Mouse (Mus musculus): ENCODE results near the gene Aes. TPM values are rescaled to one million over a fixed set of nuclear protein-coding genes. Genes with fewer than 3 reads are reported as not detected.

Aes gene
- polyA plus RNA-seq, 1 experiment, result 877 TPM

DNA sequence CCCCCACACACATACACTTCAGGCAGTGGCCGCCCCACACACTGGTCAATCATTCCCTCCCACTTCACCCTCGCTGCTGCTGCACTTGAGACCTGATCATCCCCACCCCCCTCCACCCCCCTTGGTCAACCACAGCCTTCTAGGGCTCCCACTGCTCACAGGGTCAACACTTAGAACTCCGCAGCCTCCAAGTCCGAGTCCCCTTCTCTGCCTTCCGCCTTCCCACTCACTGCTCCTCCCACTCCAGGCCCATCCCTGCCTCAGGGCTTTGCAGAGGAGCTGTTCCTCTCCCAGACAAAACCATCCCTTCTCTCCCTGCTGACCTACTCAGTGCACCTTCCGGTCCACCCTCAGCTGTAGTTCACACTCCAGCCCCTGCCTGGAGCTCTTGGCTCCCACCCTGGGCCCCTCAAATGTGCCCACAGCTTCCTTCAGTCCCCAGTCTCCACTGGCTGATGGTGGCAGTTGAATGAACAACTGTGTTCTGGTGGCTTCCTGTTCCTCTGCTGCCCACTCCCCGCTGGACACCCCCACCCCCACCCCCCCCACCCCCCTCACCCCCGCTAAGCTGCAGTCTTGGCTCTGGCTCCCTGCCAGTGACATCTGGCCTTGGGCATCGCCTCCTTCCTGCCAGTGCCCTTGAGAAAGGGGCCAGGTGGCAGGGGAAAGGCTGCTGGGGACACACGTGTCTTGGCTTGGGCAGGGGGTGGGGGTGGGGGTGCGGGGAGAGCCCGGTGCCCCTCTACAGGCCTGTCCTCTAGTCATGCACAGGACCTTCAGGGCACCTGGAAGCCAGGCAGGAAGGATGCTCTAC, 38.1 kb downstream of the Aes start:
- no peak for DNase-seq (ENCODE audit: low read depth)

DNA sequence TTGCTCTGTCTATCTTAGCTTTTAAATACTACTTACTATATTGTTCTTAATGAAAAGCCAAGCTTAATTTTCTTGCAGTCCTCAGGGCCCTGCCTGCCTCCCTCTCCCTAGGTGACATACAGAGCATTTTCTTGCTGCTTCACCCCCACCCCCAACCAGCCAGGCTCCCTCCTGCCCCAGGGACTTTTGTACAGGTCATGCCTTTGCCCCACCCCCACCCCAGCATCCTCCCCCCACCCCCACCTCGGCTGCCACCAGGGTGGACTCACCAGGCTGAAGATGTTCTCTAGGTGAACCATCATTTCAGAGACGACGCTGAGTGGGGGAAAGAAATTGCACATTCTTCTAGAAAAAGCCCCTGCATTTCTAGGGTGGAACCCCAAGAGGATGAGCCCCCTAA, 39.1 kb downstream of the Aes start:
- no peak for DNase-seq (ENCODE audit: low read depth)

DNA sequence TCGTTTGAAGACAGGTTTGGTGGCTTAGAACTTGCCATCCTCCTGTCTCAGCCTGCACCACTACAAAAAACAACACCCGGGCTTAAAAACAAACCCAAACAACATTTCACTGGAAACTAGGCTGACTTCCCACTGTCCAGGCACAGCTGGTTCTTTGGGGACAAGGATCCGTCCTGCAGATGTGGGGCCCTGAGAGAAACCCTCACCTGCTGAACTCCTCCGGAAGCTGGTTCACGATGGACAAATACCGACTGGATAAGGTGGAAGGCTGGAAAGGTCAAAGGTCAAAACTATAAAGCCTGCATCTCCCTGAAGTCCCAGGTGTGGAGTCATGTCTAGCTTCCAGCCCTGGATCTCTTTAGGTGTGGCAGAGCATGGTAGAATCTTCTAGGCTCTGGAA, 39.6 kb downstream of the Aes start:
- no peak for DNase-seq (ENCODE audit: low read depth)

DNA sequence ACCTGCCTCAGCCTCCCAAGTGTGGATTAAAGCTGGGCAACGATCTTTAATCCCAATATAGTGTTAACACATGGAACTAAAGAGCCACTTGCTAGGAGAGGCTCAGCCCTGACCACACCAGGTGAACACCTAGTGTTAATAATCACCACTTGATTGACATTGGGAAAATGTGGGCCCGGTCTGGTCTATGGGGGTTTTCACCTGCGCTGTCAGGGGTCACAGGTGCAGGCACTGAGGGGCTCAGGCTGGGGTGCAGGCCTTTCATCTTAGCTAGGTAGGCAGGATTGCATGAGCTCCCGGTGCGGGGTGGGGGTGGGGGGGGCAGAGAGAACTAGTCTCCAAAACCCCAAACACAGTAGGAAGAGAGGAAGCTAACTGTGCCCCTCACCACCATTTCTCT, 40.3 kb downstream of the Aes start:
- no peak for DNase-seq (ENCODE audit: low read depth)

DNA sequence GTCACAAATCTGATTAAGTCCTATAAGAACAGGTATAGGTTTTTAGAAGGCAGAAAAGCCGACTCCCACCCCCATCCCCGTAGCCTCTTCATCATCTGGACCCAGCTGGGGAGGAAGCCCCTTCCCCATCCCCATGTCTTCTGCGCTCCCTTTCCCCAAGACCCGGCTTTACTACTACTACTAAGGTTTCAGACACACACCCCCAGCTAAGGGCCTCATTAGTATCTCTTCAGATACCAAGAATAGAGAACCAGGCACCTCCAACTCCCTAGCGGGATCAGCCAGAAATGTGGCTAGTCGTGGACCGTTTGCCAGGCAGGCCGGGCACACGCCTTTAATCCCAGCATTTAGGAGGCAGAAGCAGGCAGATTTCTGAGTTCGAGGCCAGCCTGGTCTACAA, 40.8 kb downstream of the Aes start:
- DNase-seq (ENCODE audit: low read depth), result no peak

DNA sequence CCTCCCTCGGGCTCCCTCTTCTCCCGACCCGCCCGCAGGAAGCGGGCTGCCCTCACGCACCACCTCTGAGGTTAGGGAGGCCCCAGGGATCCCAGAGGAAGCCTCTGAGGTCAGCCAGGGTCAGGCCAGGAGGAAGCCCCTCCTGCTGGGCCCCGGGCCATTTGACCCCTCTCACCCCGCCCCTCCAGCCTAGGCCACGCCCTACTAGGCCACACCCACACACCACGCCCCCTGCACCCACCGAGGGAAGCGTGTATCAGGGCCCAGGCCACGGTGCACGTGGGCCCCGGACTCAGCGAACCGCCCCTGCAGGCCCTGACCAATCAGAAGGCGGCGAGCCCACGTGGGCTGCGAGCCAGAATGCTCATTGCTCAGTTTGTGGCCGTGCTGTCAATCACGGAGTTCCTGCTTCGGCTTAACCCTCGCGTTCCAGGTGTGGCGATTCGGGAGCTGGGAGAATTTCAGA, 41.5 kb downstream of the Aes start, which contains the start of gene Tle6:
Gene Tle6, minus strand, starts transcription at position 336 of the 466 bp plus-strand sequence.
- DNase-seq (ENCODE audit: low read depth), result peak; percentile 54

DNA sequence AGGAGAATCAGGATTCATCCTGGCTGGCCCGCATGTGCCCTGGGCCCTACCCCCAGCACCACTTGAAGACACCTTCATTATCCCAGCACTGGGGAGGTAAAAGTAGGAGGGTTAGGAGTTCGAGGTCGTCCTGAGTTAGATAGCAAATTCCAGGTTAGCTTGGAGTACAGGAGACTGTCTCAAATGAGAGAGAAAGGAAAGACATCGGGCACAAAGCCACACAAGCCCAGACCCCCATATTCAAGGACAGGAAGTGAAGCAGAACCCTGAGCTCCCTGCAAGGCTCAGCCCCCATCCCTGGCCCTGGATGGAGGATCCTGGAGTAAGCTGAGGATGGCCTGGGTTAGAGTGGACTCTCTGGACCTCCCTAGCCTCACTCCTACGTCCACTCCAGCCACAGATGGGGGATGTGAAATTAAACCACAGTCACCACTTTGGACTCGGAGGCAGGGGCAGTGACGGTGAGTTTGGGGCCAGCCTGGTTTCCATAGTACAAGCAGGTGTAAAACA, 42.2 kb downstream of the Aes start:
- DNase-seq (ENCODE audit: low read depth), result no peak

DNA sequence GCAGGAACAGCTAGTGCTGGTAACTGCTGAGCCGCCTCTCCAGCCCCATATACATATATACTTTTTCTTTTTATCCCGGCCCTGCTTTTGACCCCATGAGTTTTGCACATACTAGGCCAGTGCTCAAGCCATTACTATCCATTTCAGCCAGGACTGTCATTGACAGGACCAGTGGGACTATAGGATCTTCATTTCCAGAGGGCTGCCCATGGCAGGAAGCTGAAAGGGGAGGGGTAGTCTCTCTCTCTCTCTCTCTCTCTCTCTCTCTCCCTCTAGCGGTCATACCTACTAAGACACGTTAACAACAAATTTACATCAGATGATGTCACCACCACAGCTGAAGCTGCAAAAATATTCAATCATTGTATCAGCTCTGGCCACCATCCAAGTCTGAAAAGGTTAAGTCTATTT, 43.5 kb downstream of the Aes start:
- DNase-seq (ENCODE audit: low read depth), result no peak

DNA sequence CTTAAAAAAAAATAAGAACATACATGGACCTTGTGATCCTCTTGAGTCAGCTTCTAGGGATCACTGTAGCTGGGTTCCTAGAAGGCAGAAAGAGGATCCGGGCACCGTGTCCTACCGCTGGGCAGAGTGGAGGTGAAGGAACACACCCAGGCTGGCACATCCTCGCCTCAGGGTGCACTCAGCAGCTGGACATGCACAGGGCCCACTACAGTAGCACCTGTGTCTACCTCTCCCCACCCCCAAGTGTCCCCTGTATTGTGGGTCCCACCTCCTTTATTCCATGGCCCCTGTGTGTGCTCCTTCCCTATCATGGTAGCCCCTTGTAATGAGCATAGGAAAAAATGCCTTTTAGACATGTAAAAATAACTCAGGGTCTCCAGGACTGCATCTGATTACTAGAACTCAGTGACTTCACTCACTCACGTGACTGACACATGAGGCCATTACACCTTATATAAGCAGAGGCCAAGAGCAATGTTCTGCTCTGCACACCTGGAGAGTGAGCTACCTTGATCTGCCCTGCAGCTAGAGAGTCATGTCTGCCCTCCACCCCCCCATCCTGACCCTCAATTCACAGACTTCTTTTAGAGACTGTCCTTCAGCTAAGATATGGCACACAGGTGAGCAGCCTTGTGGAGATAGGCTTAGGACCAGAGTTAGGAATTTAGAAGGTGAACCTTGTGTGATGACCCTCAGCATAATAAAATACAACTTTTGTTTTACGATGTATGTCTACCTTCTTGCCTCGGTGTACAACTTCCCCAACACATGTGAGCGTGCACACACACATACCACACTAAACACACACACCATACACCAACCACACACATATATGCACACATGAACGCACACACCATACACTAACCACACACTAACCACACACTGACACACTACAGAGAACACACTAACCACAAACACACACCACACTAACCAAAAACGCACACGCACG, 45.0 kb downstream of the Aes start:
- DNase-seq (ENCODE audit: low read depth), result no peak

DNA sequence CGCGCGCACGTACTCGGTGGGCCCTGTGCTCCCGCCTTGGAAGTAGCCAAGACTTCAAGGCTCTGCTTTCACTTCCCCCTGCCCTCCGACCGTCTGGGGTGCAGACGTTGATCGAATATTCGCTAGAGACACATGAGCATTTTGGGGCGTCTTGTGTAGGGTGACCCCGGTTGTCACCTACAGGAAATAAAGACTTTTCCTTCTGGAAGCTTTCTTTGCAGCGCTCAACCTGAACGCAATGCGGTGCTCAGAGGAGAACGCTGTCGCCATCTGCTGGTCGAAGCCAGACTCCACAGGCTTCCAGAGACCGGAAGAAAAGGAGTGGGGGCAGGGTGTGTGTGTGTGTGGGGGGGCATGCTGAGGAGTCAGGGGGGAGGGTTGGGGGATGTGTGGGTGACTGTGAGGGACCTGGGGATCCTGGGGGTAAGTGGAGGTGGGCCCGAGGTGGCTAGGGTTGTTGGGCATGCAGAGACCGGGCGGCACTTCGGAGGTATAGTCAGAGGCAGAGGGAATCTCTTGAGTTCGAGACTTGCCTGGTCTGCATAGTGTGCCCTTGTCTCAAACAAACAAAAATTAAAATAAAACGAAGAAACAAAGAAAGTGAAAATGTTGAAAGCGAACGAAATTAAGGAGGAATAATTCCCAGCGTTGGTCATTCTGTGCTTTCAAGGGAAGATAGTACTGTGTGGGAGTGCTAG, 45.8 kb downstream of the Aes start:
- no peak for DNase-seq (ENCODE audit: low read depth)

DNA sequence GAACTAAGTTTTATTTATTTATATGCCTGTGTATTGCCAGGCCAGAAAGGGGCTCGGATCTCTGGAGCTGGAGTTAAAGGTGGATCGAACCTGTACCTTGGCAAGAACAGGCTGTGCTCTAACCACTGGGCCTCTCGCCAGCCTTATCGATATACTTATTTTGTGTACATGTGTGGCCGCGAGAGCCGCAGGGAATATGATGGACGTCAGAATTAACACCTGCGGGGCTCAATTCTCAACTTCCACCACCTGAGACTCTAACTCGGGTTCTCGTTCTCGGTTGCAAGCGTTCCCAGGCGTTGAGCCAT, 46.3 kb downstream of the Aes start:
- no peak for DNase-seq (ENCODE audit: low read depth)

DNA sequence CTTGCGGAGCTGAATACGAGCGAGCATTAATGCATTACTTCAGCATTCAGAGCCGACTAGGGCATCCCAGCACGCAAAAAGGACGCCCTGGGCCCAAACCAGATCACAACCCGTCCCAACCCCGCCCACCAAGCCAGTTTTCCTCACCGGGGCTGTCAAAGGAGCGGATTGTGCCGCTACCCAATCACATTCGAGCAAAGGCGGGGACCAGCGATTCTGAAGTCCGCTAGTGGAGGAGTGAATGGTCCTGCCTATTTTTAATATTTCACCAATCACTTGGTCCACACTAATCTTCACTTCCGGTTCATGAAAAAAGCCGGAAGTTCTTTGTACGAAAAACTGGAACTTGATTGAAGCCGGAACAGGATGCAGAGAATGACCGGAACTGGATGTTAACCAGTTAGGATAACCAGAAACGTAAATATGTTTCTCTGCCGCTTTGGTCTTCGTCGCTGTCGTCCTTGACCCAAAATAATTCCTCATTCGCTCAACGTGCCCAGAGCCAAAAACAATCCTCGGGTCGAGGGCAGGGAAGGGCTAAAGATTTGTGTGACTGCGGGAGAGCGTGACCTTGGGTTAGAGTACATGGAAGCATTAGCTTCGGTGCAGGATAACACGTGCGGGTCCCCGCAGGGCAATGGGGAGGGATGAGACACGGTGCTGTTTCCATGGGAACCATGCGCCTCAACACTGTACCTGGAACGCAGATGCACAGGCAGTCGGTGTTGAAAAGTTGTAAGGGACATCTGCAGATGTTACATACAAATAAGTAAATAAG, 46.9 kb downstream of the Aes start, which contains the start of gene BC025920:
Gene BC025920, plus strand, starts transcription at position 297 of the 778 bp plus-strand sequence.
- DNase-seq (ENCODE audit: low read depth), result peak; percentile 98

DNA sequence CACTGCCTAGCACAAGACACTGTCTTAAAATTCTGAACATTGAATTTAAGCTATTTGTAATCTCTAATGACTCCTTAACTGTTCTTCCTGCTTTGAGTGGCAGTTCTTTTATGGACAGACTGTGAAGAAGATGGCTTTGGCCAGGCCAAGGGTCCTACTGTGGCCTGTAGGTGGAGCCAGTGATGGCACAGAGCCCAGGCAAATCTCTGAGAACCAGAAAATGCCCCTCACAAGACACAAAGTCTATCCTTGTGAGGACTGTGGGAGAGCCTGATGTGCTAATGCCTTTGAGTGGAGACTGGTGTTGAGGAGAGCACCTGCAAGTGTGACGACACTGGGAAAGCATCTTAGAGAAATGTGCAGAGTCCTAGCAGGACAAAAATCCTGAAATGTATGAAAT, 49.0 kb downstream of the Aes start:
- DNase-seq (ENCODE audit: low read depth), result no peak

DNA sequence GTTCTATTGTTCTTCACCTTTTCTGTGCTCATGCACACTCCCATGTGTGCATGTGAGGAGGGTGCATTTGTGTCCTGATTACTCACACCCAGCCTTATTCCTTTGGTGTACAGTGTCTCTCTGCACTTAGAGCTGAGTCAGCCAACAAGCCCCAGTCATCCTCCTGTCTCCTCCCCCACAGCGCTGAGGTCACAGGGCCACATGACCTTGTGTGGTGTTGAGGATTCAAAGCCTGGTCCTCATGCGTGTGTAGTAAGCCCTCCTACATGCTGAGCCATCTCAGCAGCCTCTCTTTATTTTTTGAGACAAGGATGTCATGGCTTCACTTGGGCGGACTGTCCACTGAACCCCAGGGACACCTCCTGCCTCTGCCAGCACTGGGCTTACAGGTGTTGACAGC, 53.5 kb downstream of the Aes start:
- DNase-seq (ENCODE audit: low read depth), result no peak

DNA sequence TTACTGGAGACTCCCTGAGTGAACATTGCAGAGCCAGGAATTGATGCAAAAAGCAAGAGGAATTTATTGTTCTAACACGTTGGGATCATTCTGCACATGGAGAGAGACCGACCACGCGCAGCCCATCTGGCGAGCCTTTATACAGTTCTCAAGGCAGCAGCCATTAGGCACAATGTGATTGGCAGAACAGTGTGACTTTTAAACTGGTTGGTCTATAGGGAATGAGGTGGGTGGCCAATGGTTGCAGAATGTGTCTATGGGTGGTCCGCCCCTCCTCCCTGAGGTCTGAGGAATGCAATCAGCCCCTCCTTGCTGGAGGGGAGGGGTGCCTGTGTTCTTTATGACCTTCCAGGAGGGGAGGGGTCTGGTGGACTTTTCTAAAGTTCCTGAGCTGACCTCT, 56.2 kb downstream of the Aes start:
- DNase-seq (ENCODE audit: low read depth), result no peak

Other genes with a start within 250 kb of the Aes start
- 24.8 and 25.0 TPM in 2 replicates for gene Cactin, start 238.4 kb upstream of the Aes start, polyA plus RNA-seq (2012; rRNA removed)
- 8.3 and 9.3 TPM in 2 replicates for gene Tbxa2r, start 230.8 kb upstream of the Aes start, polyA plus RNA-seq (2012; rRNA removed)
- 1.4 and 1.7 TPM in 2 replicates for gene Gipc3, start 216.2 kb upstream of the Aes start, polyA plus RNA-seq (2012; rRNA removed)
- 60.3 and 76.7 TPM in 2 replicates for gene Hmg20b, start 209.0 kb upstream of the Aes start, polyA plus RNA-seq (2012; rRNA removed)
- gene Mfsd12, start 202.0 kb upstream of the Aes start, polyA plus RNA-seq (2012; rRNA removed), result 29.8 and 39.5 TPM in 2 replicates
- 1.7 and 2.0 TPM in 2 replicates for gene 4930404N11Rik, start 193.7 kb upstream of the Aes start, polyA plus RNA-seq (2012; rRNA removed)
- gene Fzr1, start 181.0 kb upstream of the Aes start, polyA plus RNA-seq (2012; rRNA removed), result 48.7 and 59.7 TPM in 2 replicates
- 93.9 and 96.3 TPM in 2 replicates for gene Dohh, start 175.1 kb upstream of the Aes start, polyA plus RNA-seq (2012; rRNA removed)
- 3.3 and 4.2 TPM in 2 replicates for gene Gm48551, start 175.0 kb upstream of the Aes start, polyA plus RNA-seq (2012; rRNA removed)
- gene Gm48552, start 170.5 kb upstream of the Aes start, polyA plus RNA-seq (2012; rRNA removed), result 3.1 and 5.6 TPM in 2 replicates
- gene Smim24, start 166.4 kb upstream of the Aes start, polyA plus RNA-seq (2012; rRNA removed), result 28.6 and 32.6 TPM in 2 replicates
- gene Nfic, start 103.9 kb upstream of the Aes start, polyA plus RNA-seq (2012; rRNA removed), result 33.6 and 61.6 TPM in 2 replicates
- 0.27 and 0.67 TPM in 2 replicates for gene Celf5, start 76.8 kb upstream of the Aes start, polyA plus RNA-seq (2012; rRNA removed)
- gene Ncln, start 63.1 kb upstream of the Aes start, polyA plus RNA-seq (2012; rRNA removed), result 115 and 131 TPM in 2 replicates
- 2.8 and 3.5 TPM in 2 replicates for gene S1pr4, start 59.4 kb upstream of the Aes start, polyA plus RNA-seq (2012; rRNA removed)
- 3.3 and 4.7 TPM in 2 replicates for gene Gna15, start 35.3 kb upstream of the Aes start, polyA plus RNA-seq (2012; rRNA removed)
- 202 and 223 TPM in 2 replicates for gene Gna11, start 14.3 kb upstream of the Aes start, polyA plus RNA-seq (2012; rRNA removed)
- 75.0 and 107 TPM in 2 replicates for gene Tle2, start 15.1 kb downstream of the Aes start, polyA plus RNA-seq (2012; rRNA removed)
- gene Tle6, start 41.6 kb downstream of the Aes start, polyA plus RNA-seq (2012; rRNA removed), result 14.2 and 31.0 TPM in 2 replicates
- gene BC025920, start 46.8 kb downstream of the Aes start, polyA plus RNA-seq (2012; rRNA removed), result 1.2 and 1.7 TPM in 2 replicates
- 27.7 and 28.5 TPM in 2 replicates for gene Sirt6, start 68.3 kb downstream of the Aes start, polyA plus RNA-seq (2012; rRNA removed)
- gene Ankrd24, start 69.1 kb downstream of the Aes start, polyA plus RNA-seq (2012; rRNA removed), result 38.6 and 40.5 TPM in 2 replicates
- 0.36 and 0.60 TPM in 2 replicates for gene Gm10778, start 89.6 kb downstream of the Aes start, polyA plus RNA-seq (2012; rRNA removed)
- gene Zfp433, start 145.3 kb downstream of the Aes start, polyA plus RNA-seq (2012; rRNA removed), result 0.76 and 1.2 TPM in 2 replicates
- 0.52 and 0.57 TPM in 2 replicates for gene Gm3055, start 211.7 kb downstream of the Aes start, polyA plus RNA-seq (2012; rRNA removed)

Measured in gonadal fat pad, adult 2 months (tissue).